Mouse (Mus musculus) gastrocnemius, postnatal 14 days (tissue): ENCODE results near the gene Olfr685. TPM values are rescaled to one million over a fixed set of nuclear protein-coding genes. Genes with fewer than 3 reads are reported as not detected.

Source experiments
- DNase-seq: peaks from one replicate; pipeline ENCODE4 v3.0.0; 2021; ENCODE audit warnings: mixed read lengths
- intact Hi-C: fragments of 180-260 bp; cut with DNase I; formaldehyde crosslinking; loops from one replicate; pipeline ENCODE4 v1.15.1; 2025; ENCODE audit warnings: low total_unique reads
- long read RNA-seq, 2 experiments: library from polyadenylated mRNA; stranded (forward); transcript quantifications; one replicate each; pipeline ENCODE4 v2.0.0; 2021
- total RNA-seq, 2 experiments: library from RNA; stranded (reverse); gene quantifications; 2 replicates each; pipeline ENCODE4 v1.2.3; 2021

Gene Olfr685
- total RNA-seq, result not detected
- long read RNA-seq, experiment 1, result 0 reads
- long read RNA-seq, experiment 2, result 0 reads

GRCm38 (mm10) chr7:105185912-105186311 lies at the start of gene Olfr685:
Gene Olfr685 (minus strand): TSS chr7:105186012.
- intact Hi-C loops, result no loop called here
- no peak for DNase-seq

GRCm38 (mm10) chr7:105229386-105229785 lies 43.6 kb upstream of the Olfr685 start:
- no peak for DNase-seq
- intact Hi-C loops, result no loop called here

GRCm38 (mm10) chr7:105228138-105228537 lies 42.3 kb upstream of the Olfr685 start:
- DNase-seq, result no peak
- intact Hi-C loops, result no loop called here

GRCm38 (mm10) chr7:105226703-105227102 lies 40.9 kb upstream of the Olfr685 start:
- intact Hi-C loops, result no loop called here
- no peak for DNase-seq

- DNase-seq, result no peak
- intact Hi-C loops, result no loop called here
These were observed 40.3 kb upstream of the Olfr685 start for GRCm38 (mm10) chr7:105226072-105226471.

- intact Hi-C loops, result no loop called here
- DNase-seq, result no peak
These were observed 32.5 kb upstream of the Olfr685 start for GRCm38 (mm10) chr7:105218281-105218680.

- intact Hi-C loops, result no loop called here
- no peak for DNase-seq
These were observed 28.9 kb upstream of the Olfr685 start for GRCm38 (mm10) chr7:105214761-105215160.

GRCm38 (mm10) chr7:105207385-105207784 lies 21.6 kb upstream of the Olfr685 start, which contains the start of gene Olfr686:
Gene Olfr686 (minus strand): TSS chr7:105207485.
- no peak for DNase-seq
- intact Hi-C loops, result no loop called here

- DNase-seq, result no peak
- intact Hi-C loops, result loop anchor here (10.0 kb wide), 1 partner anchor 344 kb away; no protein-coding TSS in a partner anchor
These were observed 15.0 kb downstream of the Olfr685 start for GRCm38 (mm10) chr7:105170773-105171172.

GRCm38 (mm10) chr7:105163553-105163952 lies 22.3 kb downstream of the Olfr685 start, which contains the start of gene Olfr684:
Gene Olfr684 (minus strand): TSS chr7:105163653.
- no peak for DNase-seq
- intact Hi-C loops, result no loop called here

GRCm38 (mm10) chr7:105146912-105147311 lies 38.9 kb downstream of the Olfr685 start, which contains the start of gene Olfr683:
Gene Olfr683 (minus strand): TSS chr7:105147012.
- intact Hi-C loops, result no loop called here
- DNase-seq, result no peak

- intact Hi-C loops, result no loop called here
- no peak for DNase-seq
These were observed 44.5 kb downstream of the Olfr685 start for GRCm38 (mm10) chr7:105141275-105141674.

Other genes with a start within 250 kb of the Olfr685 start
- gene Olfr670, start 223.4 kb downstream of the Olfr685 start, total RNA-seq, result not detected
- gene Olfr671, start 206.9 kb downstream of the Olfr685 start, total RNA-seq, result not detected
- gene Olfr672, start 184.0 kb downstream of the Olfr685 start, total RNA-seq, result not detected
- not detected for gene Olfr675, start 157.6 kb downstream of the Olfr685 start, total RNA-seq
- not detected for gene Olfr676, start 153.3 kb downstream of the Olfr685 start, total RNA-seq
- gene Olfr677, start 134.6 kb downstream of the Olfr685 start, total RNA-seq, result not detected
- not detected for gene Olfr678, start 121.5 kb downstream of the Olfr685 start, total RNA-seq
- not detected for gene Olfr679, start 104.8 kb downstream of the Olfr685 start, total RNA-seq
- not detected for gene Olfr680-ps1, start 93.2 kb downstream of the Olfr685 start, total RNA-seq
- not detected for gene Olfr681, start 69.2 kb downstream of the Olfr685 start, total RNA-seq
- not detected for gene Olfr683, start 39.0 kb downstream of the Olfr685 start, total RNA-seq
- not detected for gene Olfr684, start 22.4 kb downstream of the Olfr685 start, total RNA-seq
- not detected for gene Olfr686, start 21.5 kb upstream of the Olfr685 start, total RNA-seq
- not detected for gene Olfr688, start 102.1 kb upstream of the Olfr685 start, total RNA-seq
- gene Olfr689, start 125.2 kb upstream of the Olfr685 start, total RNA-seq, result not detected
- gene Olfr690, start 148.1 kb upstream of the Olfr685 start, total RNA-seq, result not detected
- gene Olfr691, start 156.3 kb upstream of the Olfr685 start, total RNA-seq, result not detected
- not detected for gene Olfr692, start 182.2 kb upstream of the Olfr685 start, total RNA-seq
- not detected for gene Gm5901, start 189.0 kb upstream of the Olfr685 start, total RNA-seq
- 10 to 100 TPM in 1 of 2 experiments, 1 to 10 TPM in 1; 9.6 to 12.2 TPM for gene Fam160a2, start 214.0 kb upstream of the Olfr685 start, total RNA-seq
- gene Cnga4, start 218.6 kb upstream of the Olfr685 start, total RNA-seq, result not detected
- not detected for gene Cckbr, start 239.7 kb upstream of the Olfr685 start, total RNA-seq